Mouse (Mus musculus): Measurements from ENCODE around the gene Minar1.

DNA sequence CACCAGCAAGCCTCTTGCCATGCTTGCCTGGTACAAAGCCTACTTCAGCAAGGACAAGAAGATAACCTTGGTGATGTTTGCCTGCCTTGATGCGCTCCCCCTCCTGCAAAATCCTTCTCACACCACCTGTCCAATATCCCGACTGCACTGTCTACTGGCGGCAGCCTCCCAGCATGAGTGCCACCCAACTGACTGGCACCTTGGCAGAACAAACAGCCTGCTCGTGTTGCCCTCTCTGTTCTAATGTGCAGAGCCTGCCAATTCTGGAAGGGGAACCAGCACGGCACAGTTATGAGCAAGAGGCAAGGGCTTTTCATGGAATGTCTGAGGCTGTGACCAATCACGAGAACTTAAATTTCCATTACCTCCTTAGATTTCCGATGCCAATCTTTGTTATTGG, 22.2 kb downstream of the Minar1 start:
- TF ChIP-seq POLR2A (IDR thresholded peaks at IDR 0.05; ENCODE audit: borderline replicate concordance, low read depth, low read length) (no peak), CTCF (IDR thresholded peaks at IDR 0.05; ENCODE audit: low read depth, low read length) (no peak)

Measured in bone marrow macrophage, adult 2 months (primary cell).